In the genomic region with DNA sequence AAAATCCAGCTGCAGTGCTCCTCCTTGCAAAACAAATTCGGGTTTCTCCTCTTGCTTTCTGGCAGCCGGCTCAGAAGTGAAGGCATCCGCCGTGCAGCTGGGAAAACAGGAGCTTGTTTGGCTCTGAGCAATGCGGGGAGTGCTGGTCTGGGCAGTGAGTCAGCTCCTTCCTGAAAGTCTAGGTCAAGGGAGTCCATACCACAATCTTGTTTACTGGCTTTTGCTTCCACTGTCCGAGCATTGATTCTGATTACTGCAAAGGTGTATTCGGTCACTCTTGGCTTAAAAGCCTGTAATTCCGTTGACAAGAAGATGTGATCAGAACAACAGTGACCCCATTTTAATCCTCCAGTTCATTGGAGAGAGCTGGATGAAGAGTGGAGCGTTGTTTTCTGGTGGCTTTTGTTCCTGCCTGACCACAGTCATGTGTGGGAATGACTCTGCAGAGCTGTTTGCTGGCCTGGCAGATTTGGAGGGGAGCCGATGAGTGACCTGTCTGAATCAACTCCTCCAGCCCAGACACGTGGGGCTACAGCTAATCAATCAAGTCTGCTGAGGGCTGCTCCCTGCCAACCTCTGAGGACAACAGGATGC, we compare ENCODE assay signal across 9 mouse cellular contexts.
DNase-seq lines count a peak whose midpoint lies in the region; ATAC-seq and TF ChIP-seq lines count a peak whose summit lies in the region.
"Had no signal": no experiment of that assay in that cellular context is flagged by ENCODE, and none has a peak within 500 bp of the region (broad histone marks: within the 10 kb centered on the region; RNA-seq: fewer than 3 reads in every experiment).

No protein-coding gene starts in this region.

- DNase-seq in midbrain, embryonic 11.5 days (ENCODE audit: low spot score, missing footprints), result no peak
- DNase-seq in cerebellum, postnatal 25 days, result peak; percentile 32 to 49
- DNase-seq in heart, postnatal 0 days (ENCODE audit: low spot score), result peak; percentile 44
- DNase-seq in layer of hippocampus, adult 2 months (ENCODE audit: low spot score in 2 of 2), result peak; percentile 29 to 30
- DNase-seq in lung, postnatal 10 days, result peak; percentile 73
- DNase-seq in c-Kit-positive CD71-positive TER-119-positive erythroid progenitor cells, embryonic 14.5 days (ENCODE audit: low spot score), result no peak

- no peak overlapping the region for H3K27ac ChIP-seq in midbrain, embryonic 15.5 days
- no peak overlapping the region for H3K27ac ChIP-seq in midbrain, embryonic 11.5 days (ENCODE audit: low read depth, low read length)
- peak overlapping the region; percentile 32 for H3K27ac ChIP-seq in heart, postnatal 0 days (ENCODE audit: low read depth)
- peak overlapping the region; percentile 29 for H3K27ac ChIP-seq in layer of hippocampus, adult 2 months
- peak overlapping the region; percentile 53 for H3K27ac ChIP-seq in stomach, embryonic 16.5 days (ENCODE audit: low read length)
- H3K27ac ChIP-seq: limb, embryonic 12.5 days had no signal

- TF ChIP-seq CTCF in heart, postnatal 0 days (IDR thresholded peaks at IDR 0.05; ENCODE audit: low read depth), result no peak
- TF ChIP-seq CTCF in layer of hippocampus, adult 2 months (conservative IDR thresholded peaks at IDR 0.05), result no peak

- no peaks in the 10 kb centered on the region for H3K9me3 ChIP-seq in midbrain, embryonic 15.5 days
- H3K9me3 ChIP-seq in midbrain, embryonic 11.5 days (ENCODE audit: control insufficient read depth, low read length), result no peaks in the 10 kb centered on the region
- H3K9me3 ChIP-seq in heart, postnatal 0 days (replicated peaks; ENCODE audit: control insufficient read depth, low read length), result no peaks in the 10 kb centered on the region
- no peaks in the 10 kb centered on the region for H3K9me3 ChIP-seq in stomach, embryonic 16.5 days (replicated peaks; ENCODE audit: control insufficient read depth, low read length)
- H3K9me3 ChIP-seq: limb, embryonic 12.5 days had no signal

- no peak overlapping the region for H3K4me3 ChIP-seq in midbrain, embryonic 15.5 days
- H3K4me3 ChIP-seq in midbrain, embryonic 11.5 days (ENCODE audit: low read depth, low read length), result no peak overlapping the region
- no peak overlapping the region for H3K4me3 ChIP-seq in heart, postnatal 0 days (ENCODE audit: low read depth, low read length)
- peak overlapping the region; percentile 26 for H3K4me3 ChIP-seq in layer of hippocampus, adult 2 months
- H3K4me3 ChIP-seq in stomach, embryonic 16.5 days (replicated peaks; ENCODE audit: low read length), result no peak overlapping the region
- H3K4me3 ChIP-seq: limb, embryonic 12.5 days had no signal

- TF ChIP-seq EP300 in heart, postnatal 0 days (IDR thresholded peaks at IDR 0.05; ENCODE audit: low read depth), result no peak

- H3K27me3 ChIP-seq in midbrain, embryonic 15.5 days (replicated peaks), result no peaks in the 10 kb centered on the region
- H3K27me3 ChIP-seq in midbrain, embryonic 11.5 days (ENCODE audit: control insufficient read depth, insufficient read depth, low read length), result no peaks in the 10 kb centered on the region
- H3K27me3 ChIP-seq in heart, postnatal 0 days (ENCODE audit: control insufficient read depth, insufficient read depth, low read length), result no peaks in the 10 kb centered on the region
- H3K27me3 ChIP-seq in stomach, embryonic 16.5 days (ENCODE audit: control insufficient read depth, insufficient read depth, low read length), result no peaks in the 10 kb centered on the region
- H3K27me3 ChIP-seq: limb, embryonic 12.5 days had no signal

- WGBS in midbrain, embryonic 15.5 days, result 61% methylated on average over 11 of the region's 11 CpGs
- WGBS in midbrain, embryonic 11.5 days, result 66% methylated on average over 11 of the region's 11 CpGs
- WGBS in heart, postnatal 0 days, result 37% methylated on average over 11 of the region's 11 CpGs
- WGBS in stomach, embryonic 16.5 days, result 19% methylated on average over 11 of the region's 11 CpGs

- H3K4me1 ChIP-seq in midbrain, embryonic 15.5 days, result no peaks in the 10 kb centered on the region
- H3K4me1 ChIP-seq in midbrain, embryonic 11.5 days (ENCODE audit: control insufficient read depth, insufficient read depth, low read length), result no peaks in the 10 kb centered on the region
- no peaks in the 10 kb centered on the region for H3K4me1 ChIP-seq in heart, postnatal 0 days (ENCODE audit: control insufficient read depth, insufficient read depth)
- peaks cover 5% of the 10 kb centered on the region for H3K4me1 ChIP-seq in stomach, embryonic 16.5 days (ENCODE audit: control insufficient read depth, insufficient read depth, low read length)
- H3K4me1 ChIP-seq: limb, embryonic 12.5 days had no signal

- H3K4me2 ChIP-seq in midbrain, embryonic 15.5 days, result no peak overlapping the region
- no peak overlapping the region for H3K4me2 ChIP-seq in midbrain, embryonic 11.5 days
- H3K4me2 ChIP-seq in heart, postnatal 0 days (ENCODE audit: low read depth, low read length), result peak overlapping the region; percentile 13
- peak overlapping the region; percentile 14; the same call in 1 of the 2 replicates for H3K4me2 ChIP-seq in stomach, embryonic 16.5 days (ENCODE audit: low read depth, low read length)
- H3K4me2 ChIP-seq: limb, embryonic 12.5 days had no signal

- no peaks in the 10 kb centered on the region for H3K36me3 ChIP-seq in midbrain, embryonic 15.5 days (replicated peaks)
- no peaks in the 10 kb centered on the region for H3K36me3 ChIP-seq in midbrain, embryonic 11.5 days (ENCODE audit: control insufficient read depth, insufficient read depth, low read length)
- no peaks in the 10 kb centered on the region for H3K36me3 ChIP-seq in heart, postnatal 0 days (replicated peaks; ENCODE audit: control insufficient read depth, insufficient read depth, low read length)
- H3K36me3 ChIP-seq in stomach, embryonic 16.5 days (ENCODE audit: control insufficient read depth, insufficient read depth, low read length), result no peaks in the 10 kb centered on the region
- H3K36me3 ChIP-seq: limb, embryonic 12.5 days had no signal

- peak; percentile 56 for ATAC-seq in midbrain, embryonic 15.5 days (replicated peaks)
- ATAC-seq in midbrain, embryonic 11.5 days (ENCODE audit: low FRiP score), result no peak
- peak; percentile 72 for ATAC-seq in heart, postnatal 0 days (ENCODE audit: insufficient read depth, low read depth)
- ATAC-seq in stomach, embryonic 16.5 days (ENCODE audit: insufficient read depth, low FRiP score), result peak; percentile 80; the same call in 1 of the 2 replicates

- H3K9ac ChIP-seq in midbrain, embryonic 15.5 days, result no peak overlapping the region
- H3K9ac ChIP-seq in midbrain, embryonic 11.5 days (ENCODE audit: low read length), result no peak overlapping the region
- no peak overlapping the region for H3K9ac ChIP-seq in heart, postnatal 0 days (replicated peaks; ENCODE audit: low read depth, low read length)
- H3K9ac ChIP-seq in stomach, embryonic 16.5 days (ENCODE audit: low read length), result no peak overlapping the region
- H3K9ac ChIP-seq: limb, embryonic 12.5 days had no signal

Comparison
In these comparisons a context has a peak if more than half of its experiments do, and no peak if none do; other contexts are left out.
1. H3K27ac ChIP-seq: peak in heart, postnatal 0 days (single experiment), layer of hippocampus, adult 2 months (single experiment) and stomach, embryonic 16.5 days (single experiment); none in midbrain, embryonic 15.5 days (single experiment) and midbrain, embryonic 11.5 days (single experiment).
2. H3K4me2 ChIP-seq: peak in heart, postnatal 0 days (single experiment) and stomach, embryonic 16.5 days (single experiment); none in midbrain, embryonic 15.5 days (single experiment) and midbrain, embryonic 11.5 days (single experiment).
3. DNase-seq: peak in cerebellum, postnatal 25 days (2 of 2), heart, postnatal 0 days (single experiment), layer of hippocampus, adult 2 months (2 of 2) and lung, postnatal 10 days (single experiment); none in midbrain, embryonic 11.5 days (single experiment) and c-Kit-positive CD71-positive TER-119-positive erythroid progenitor cells, embryonic 14.5 days (single experiment).